In genomic region chr17:35919060-35919715, GRCm38 (mm10) we compare ENCODE assay signal across 8 mouse cellular contexts. TPM values are rescaled to one million over a fixed set of nuclear protein-coding genes. Genes with fewer than 3 reads are reported as not detected.
DNase-seq lines count a peak whose midpoint lies in the region; ATAC-seq and TF ChIP-seq lines count a peak whose summit lies in the region.

No protein-coding gene starts in this region.

- TF ChIP-seq CTCF in G1E (IDR thresholded peaks at IDR 0.05; ENCODE audit: low read depth, low read length): no peak

- no peaks in the 10 kb centered on the region for H3K27me3 ChIP-seq in G1E (ENCODE audit: insufficient read depth, low read length)
- H3K27me3 ChIP-seq in forebrain, embryonic 16.5 days (replicated peaks; ENCODE audit: control insufficient read depth, insufficient read depth, low read length): no peaks in the 10 kb centered on the region
- H3K27me3 ChIP-seq in lung, embryonic 15.5 days: no peaks in the 10 kb centered on the region

- peaks cover 53% of the 10 kb centered on the region for H3K36me3 ChIP-seq in G1E (replicated peaks)
- H3K36me3 ChIP-seq in forebrain, embryonic 16.5 days (ENCODE audit: control insufficient read depth, insufficient read depth): peaks cover 4% of the 10 kb centered on the region; the same call in 1 of the 2 replicates
- H3K36me3 ChIP-seq in lung, embryonic 15.5 days: peaks cover 33% of the 10 kb centered on the region

- H3K9ac ChIP-seq in forebrain, embryonic 16.5 days (replicated peaks; ENCODE audit: low read depth, low read length): peak overlapping the region; percentile 96
- peak overlapping the region; percentile 81 for H3K9ac ChIP-seq in lung, embryonic 15.5 days

- peak overlapping the region; percentile 99 for H3K27ac ChIP-seq in forebrain, embryonic 16.5 days (ENCODE audit: low read length)
- peak overlapping the region; percentile 98 for H3K27ac ChIP-seq in lung, embryonic 15.5 days

- H3K4me3 ChIP-seq in G1E (ENCODE audit: low read depth, low read length): peak overlapping the region; percentile 79; the same call in 1 of the 2 replicates
- H3K4me3 ChIP-seq in forebrain, embryonic 16.5 days (replicated peaks; ENCODE audit: low read length): peak overlapping the region; percentile 75
- H3K4me3 ChIP-seq in lung, embryonic 15.5 days: peak overlapping the region; percentile 56

- peak overlapping the region; percentile 91 for H3K4me2 ChIP-seq in forebrain, embryonic 16.5 days (ENCODE audit: low read length)
- peak overlapping the region; percentile 90 for H3K4me2 ChIP-seq in lung, embryonic 15.5 days

- peak; percentile 63 for DNase-seq in G1E (ENCODE audit: low spot score)
- peak; percentile 94 to 99 for DNase-seq in cerebellum, adult 18-20 months
- DNase-seq in heart, postnatal 4 days: peak; percentile 97
- DNase-seq in layer of hippocampus, adult 8-10 months (ENCODE audit: low spot score in 2 of 2): peak; percentile 94 to 96
- peak; percentile 93 for DNase-seq in ovary, adult 18-20 months (ENCODE audit: low spot score)
- DNase-seq in thymus, postnatal 0 days (ENCODE audit: low spot score): peak; percentile 98

- H3K4me1 ChIP-seq in G1E (ENCODE audit: insufficient read depth, low read depth, low read length): peaks cover 61% of the 10 kb centered on the region
- H3K4me1 ChIP-seq in forebrain, embryonic 16.5 days (replicated peaks; ENCODE audit: control insufficient read depth, insufficient read depth, low read length): peaks cover 35% of the 10 kb centered on the region
- peaks cover 37% of the 10 kb centered on the region for H3K4me1 ChIP-seq in lung, embryonic 15.5 days

- peak; percentile 28 for ATAC-seq in G1E (ENCODE audit: extremely low read depth, insufficient number of reproducible peaks, low FRiP score, poor library complexity, severe bottlenecking)
- ATAC-seq in forebrain, embryonic 16.5 days: peak; percentile 38
- ATAC-seq in lung, embryonic 15.5 days (ENCODE audit: borderline replicate concordance, extremely low read depth, low FRiP score, low TSS enrichment): peak; percentile 44; the same call in 1 of the 2 replicates

- no peaks in the 10 kb centered on the region for H3K9me3 ChIP-seq in G1E (replicated peaks)
- H3K9me3 ChIP-seq in forebrain, embryonic 16.5 days (ENCODE audit: control insufficient read depth, low read length): no peaks in the 10 kb centered on the region
- H3K9me3 ChIP-seq in lung, embryonic 15.5 days: no peaks in the 10 kb centered on the region

- WGBS in forebrain, embryonic 16.5 days: 3% methylated on average over 7 of the region's 7 CpGs
- 8% methylated on average over 7 of the region's 7 CpGs for WGBS in lung, embryonic 15.5 days

RNA-seq across cellular contexts. Expression of gene Ppp1r10, which starts 3.0 kb away (rescaled TPM):
- total RNA-seq in G1E (2014; fragmentation: Nextera tagmentation) (85.7 and 93.8 TPM in 2 replicates), G1E (2017) (64.7 and 77.3 TPM in 2 replicates)
- 30.9 and 33.0 TPM in 2 replicates for polyA plus RNA-seq in G1E (2012)
- 47.0 and 50.7 TPM in 2 replicates for polyA plus RNA-seq in forebrain, embryonic 16.5 days (2015; fragmentation: Nextera tagmentation; extraction: Ambion mirVana)
- total RNA-seq in heart, postnatal 4 days (2021): 10 to 100 TPM; 49.2 to 58.5 TPM
- total RNA-seq in layer of hippocampus, adult 8-10 months (2022): 10 to 100 TPM; 71.6 to 79.8 (median 74.6) TPM
- polyA plus RNA-seq in lung, embryonic 15.5 days (2015; fragmentation: Nextera tagmentation; extraction: Ambion mirVana): 35.9 and 38.2 TPM in 2 replicates
- polyA plus RNA-seq in thymus, postnatal 0 days (2015; fragmentation: Nextera tagmentation; extraction: Ambion mirVana): 35.6 and 36.0 TPM in 2 replicates

RNA-seq across cellular contexts. Expression of gene Mrps18b, which starts 3.0 kb away (rescaled TPM):
- total RNA-seq in G1E (2014; fragmentation: Nextera tagmentation) (107 and 118 TPM in 2 replicates), G1E (2017) (103 and 127 TPM in 2 replicates)
- 7.8 and 8.9 TPM in 2 replicates for polyA plus RNA-seq in G1E (2012)
- polyA plus RNA-seq in forebrain, embryonic 16.5 days (2015; fragmentation: Nextera tagmentation; extraction: Ambion mirVana): 50.8 and 55.6 TPM in 2 replicates
- 10 to 100 TPM; 56.1 to 58.3 TPM for total RNA-seq in heart, postnatal 4 days (2021)
- total RNA-seq in layer of hippocampus, adult 8-10 months (2022): 10 to 100 TPM; 39.0 to 57.9 (median 42.8) TPM
- polyA plus RNA-seq in lung, embryonic 15.5 days (2015; fragmentation: Nextera tagmentation; extraction: Ambion mirVana): 73.9 and 77.5 TPM in 2 replicates
- polyA plus RNA-seq in thymus, postnatal 0 days (2015; fragmentation: Nextera tagmentation; extraction: Ambion mirVana): 91.1 and 93.5 TPM in 2 replicates

RNA-seq across cellular contexts. Expression of gene Atat1, which starts 9.3 kb away (rescaled TPM):
- total RNA-seq in G1E (2014; fragmentation: Nextera tagmentation): 18.1 and 18.3 TPM in 2 replicates
- 7.3 and 10.5 TPM in 2 replicates for total RNA-seq in G1E (2017)
- polyA plus RNA-seq in G1E (2012): 16.3 and 17.3 TPM in 2 replicates
- polyA plus RNA-seq in forebrain, embryonic 16.5 days (2015; fragmentation: Nextera tagmentation; extraction: Ambion mirVana): 423 and 493 TPM in 2 replicates
- 10 to 100 TPM; 18.7 to 23.0 TPM for total RNA-seq in heart, postnatal 4 days (2021)
- 10 to 100 TPM; 53.2 to 64.1 (median 60.0) TPM for total RNA-seq in layer of hippocampus, adult 8-10 months (2022)
- 58.3 and 63.6 TPM in 2 replicates for polyA plus RNA-seq in lung, embryonic 15.5 days (2015; fragmentation: Nextera tagmentation; extraction: Ambion mirVana)
- polyA plus RNA-seq in thymus, postnatal 0 days (2015; fragmentation: Nextera tagmentation; extraction: Ambion mirVana): 16.4 and 17.5 TPM in 2 replicates

RNA-seq across cellular contexts. Expression of gene 2310061I04Rik, which starts 22.0 kb away (rescaled TPM):
- total RNA-seq in G1E (2014; fragmentation: Nextera tagmentation): 32.7 and 45.0 TPM in 2 replicates
- 3.1 and 3.3 TPM in 2 replicates for total RNA-seq in G1E (2017)
- 163 and 185 TPM in 2 replicates for polyA plus RNA-seq in G1E (2012)
- polyA plus RNA-seq in forebrain, embryonic 16.5 days (2015; fragmentation: Nextera tagmentation; extraction: Ambion mirVana): 34.5 and 49.5 TPM in 2 replicates
- total RNA-seq in heart, postnatal 4 days (2021): 10 to 100 TPM; 45.0 to 47.0 TPM
- 10 to 100 TPM; 45.9 to 61.4 (median 50.0) TPM for total RNA-seq in layer of hippocampus, adult 8-10 months (2022)
- 20.5 and 21.2 TPM in 2 replicates for polyA plus RNA-seq in lung, embryonic 15.5 days (2015; fragmentation: Nextera tagmentation; extraction: Ambion mirVana)
- 24.5 and 27.1 TPM in 2 replicates for polyA plus RNA-seq in thymus, postnatal 0 days (2015; fragmentation: Nextera tagmentation; extraction: Ambion mirVana)

RNA-seq across cellular contexts. Expression of gene Dhx16, which starts 39.6 kb away (rescaled TPM):
- total RNA-seq in G1E (2014; fragmentation: Nextera tagmentation) (48.8 and 56.3 TPM in 2 replicates), G1E (2017) (76.8 and 81.1 TPM in 2 replicates)
- polyA plus RNA-seq in G1E (2012): 73.6 and 77.5 TPM in 2 replicates
- 40.4 and 42.2 TPM in 2 replicates for polyA plus RNA-seq in forebrain, embryonic 16.5 days (2015; fragmentation: Nextera tagmentation; extraction: Ambion mirVana)
- 10 to 100 TPM; 24.2 to 25.1 TPM for total RNA-seq in heart, postnatal 4 days (2021)
- 10 to 100 TPM; 28.3 to 35.3 (median 31.4) TPM for total RNA-seq in layer of hippocampus, adult 8-10 months (2022)
- 42.0 and 42.1 TPM in 2 replicates for polyA plus RNA-seq in lung, embryonic 15.5 days (2015; fragmentation: Nextera tagmentation; extraction: Ambion mirVana)
- polyA plus RNA-seq in thymus, postnatal 0 days (2015; fragmentation: Nextera tagmentation; extraction: Ambion mirVana): 48.9 and 50.6 TPM in 2 replicates

Comparison
In these comparisons a context has a peak if more than half of its experiments do, and no peak if none do; other contexts are left out.
1. Peak in every context shown above with its lines: DNase-seq, ATAC-seq, H3K4me3 ChIP-seq and H3K27ac ChIP-seq.